Mouse (Mus musculus) A20 (cell line): ENCODE data around the gene Nrl.

Experiments
- DNase-seq: peaks from one replicate; pipeline ENCODE4 v3.0.0-alpha.2; 2011; ENCODE audit warnings: low read depth, low spot score

Nrl gene

DNA sequence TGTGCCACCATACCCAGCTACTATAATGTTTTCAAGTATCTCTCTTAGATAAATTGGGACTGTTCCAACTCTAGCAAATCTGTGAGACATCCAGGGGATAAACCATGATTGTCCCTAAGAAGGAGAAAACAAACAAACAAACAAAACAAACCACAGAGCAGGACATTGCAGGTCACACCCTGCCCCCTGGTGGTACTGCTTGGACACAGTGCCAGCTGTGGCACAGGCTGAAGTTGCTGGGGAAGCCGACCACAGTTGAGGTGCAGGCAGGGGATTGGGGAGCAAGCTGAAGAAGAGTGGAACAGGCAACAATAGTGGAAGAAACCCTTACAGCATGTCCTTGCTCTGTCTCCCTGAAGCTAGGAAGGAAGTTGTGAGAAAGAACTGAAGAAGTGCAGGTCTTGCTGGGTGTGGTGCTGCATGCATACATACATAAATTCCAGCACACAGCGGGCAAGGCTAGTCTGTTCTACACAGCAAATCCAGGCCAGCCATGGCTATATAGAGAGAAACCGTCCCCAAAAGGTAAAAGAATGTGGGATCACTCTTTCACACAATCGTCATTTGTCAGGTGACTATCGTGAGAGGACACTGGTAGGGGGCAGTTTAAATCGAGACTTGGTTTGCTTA, 11.4 kb upstream of the Nrl start:
- peak; percentile 68 for DNase-seq

DNA sequence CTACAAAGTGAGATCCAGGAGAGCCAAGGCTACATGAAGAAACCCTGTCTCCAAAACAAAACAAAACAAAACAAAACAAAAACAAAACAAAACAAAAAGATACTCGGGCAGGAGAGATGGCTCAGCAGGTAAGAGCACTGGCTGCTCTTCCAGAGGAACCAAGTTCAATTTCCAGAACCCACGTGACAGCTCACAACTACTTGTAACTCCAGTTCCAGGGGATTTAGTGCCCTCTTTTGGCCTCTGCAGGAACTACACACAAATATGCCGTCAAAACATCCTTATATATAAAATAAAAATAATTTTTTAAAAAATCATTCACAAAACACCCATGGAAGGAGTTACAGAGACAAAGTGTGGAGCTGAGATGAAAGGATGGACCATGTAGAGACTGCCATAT, 3.2 kb upstream of the Nrl start:
- DNase-seq, result peak; percentile 71

DNA sequence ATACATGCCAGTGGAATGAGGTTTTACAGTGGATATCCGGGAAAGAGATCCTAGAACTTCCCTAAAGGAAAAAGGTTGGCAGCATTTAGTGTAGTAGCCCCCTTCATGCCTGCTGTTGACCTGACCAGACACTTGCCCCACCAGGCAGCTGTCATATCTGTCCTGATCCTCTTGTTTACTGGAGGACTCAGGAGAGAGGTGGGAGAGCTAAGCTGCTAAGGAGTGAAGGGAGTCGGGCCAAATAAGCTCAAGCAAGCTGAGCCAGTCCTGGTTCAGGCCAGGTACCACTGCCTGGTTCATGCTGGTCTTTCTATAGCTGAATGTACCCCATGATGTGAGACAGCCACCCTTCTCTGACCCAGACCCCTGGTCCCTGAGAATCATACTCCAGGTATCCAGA, 1.9 kb upstream of the Nrl start:
- no peak for DNase-seq

DNA sequence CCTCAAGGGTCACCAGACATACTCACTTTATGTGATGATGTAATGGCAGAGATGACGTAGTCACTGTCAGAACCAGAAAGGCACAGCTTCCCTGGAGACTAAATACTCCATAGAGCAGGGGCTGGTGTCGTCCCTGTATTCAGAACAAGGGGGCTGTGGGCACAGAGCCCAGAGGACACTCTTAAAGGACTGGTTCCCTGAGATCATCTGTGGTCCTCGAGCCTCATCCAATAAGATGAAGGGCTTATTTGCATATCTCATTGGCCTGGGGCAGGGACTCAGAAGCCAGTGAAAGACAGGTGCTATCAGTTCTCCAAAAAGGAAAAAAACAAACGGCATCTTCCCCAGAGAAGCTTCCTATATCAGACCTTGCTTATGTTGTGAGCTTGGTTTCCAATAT, 719 bp downstream of the Nrl start:
- DNase-seq, result peak; percentile 21

DNA sequence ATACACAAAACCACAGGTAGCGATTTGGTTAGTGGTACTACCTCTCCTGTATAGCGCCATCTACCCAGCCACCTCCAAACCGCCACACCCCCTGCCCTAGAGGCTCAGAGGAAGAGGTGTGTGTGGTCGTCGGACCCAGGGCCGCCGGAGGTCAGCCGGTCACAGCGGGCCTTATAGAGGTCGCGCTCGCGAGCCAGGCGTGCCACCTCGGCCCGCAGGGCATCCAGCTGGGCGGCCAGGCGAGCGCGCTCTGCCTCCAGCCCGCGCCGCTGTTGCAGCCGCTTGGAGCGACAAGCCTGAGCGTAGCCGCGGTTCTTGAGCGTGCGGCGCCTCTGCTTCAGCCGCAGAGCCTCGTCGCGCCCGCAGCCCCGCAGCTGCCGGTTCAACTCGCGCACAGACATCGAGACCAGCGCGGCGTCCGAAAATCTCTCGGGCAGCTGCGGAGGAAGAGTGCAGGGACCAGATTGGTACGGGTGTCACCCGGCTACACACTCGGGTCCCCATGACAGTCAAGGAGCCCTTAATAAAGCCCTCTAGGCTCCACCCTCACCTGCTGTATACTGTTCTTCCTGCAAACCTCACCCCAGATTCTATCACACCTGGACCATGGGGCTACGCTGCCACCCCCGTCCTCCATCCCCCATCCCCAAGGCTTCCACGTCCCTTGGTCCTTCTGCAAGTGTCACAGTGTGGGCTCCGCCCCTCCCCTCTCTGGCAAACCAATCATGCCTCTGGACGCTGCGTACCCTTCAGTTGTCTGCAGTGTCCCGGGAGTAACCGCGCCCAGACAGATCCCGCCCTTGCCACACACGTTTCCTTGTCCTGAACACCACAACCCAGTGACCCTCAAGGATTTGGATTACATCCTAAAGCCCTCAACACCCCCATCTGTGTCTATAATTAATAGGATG, 4.1 kb downstream of the Nrl start:
- DNase-seq, result peak; percentile 54

DNA sequence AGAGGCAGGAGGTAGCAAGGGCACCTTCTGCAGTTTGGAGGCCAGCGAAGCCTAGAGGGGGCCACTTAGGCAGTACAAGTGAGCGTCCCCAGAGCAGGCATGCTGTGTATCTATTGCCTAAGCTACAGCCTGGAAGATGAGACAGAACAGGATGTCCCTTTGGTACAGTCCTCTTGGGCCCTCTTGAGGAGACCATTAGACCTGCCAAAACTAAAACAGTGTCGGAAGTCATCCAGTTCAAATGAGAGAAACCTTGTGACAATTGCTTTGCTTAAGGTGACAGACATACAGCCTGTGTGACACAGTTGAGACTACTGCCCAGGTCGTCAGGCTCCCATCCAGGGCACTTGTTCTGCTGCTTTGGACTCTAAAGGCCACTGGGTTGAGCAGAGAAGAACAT, 5.2 kb downstream of the Nrl start:
- no peak for DNase-seq

DNA sequence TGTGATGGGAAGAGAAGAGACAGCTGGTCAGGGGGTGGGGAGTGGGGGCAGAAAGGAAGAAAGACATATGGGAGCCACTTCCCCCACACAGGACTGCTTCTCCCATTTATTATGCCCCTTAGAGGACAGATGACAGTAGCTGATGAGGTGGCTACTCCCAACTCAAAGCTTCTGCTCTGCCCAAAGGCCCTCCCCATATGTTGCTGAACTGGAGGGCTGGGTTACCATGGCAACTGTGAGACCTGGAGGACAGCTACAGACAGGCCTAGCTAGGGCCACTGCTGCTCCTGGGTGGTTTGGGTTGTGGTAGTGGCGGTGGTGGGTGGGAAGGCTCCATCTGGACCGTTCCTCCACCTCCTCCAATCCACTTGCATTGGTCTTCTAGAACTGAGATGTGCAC, 5.9 kb downstream of the Nrl start:
- DNase-seq, result no peak

DNA sequence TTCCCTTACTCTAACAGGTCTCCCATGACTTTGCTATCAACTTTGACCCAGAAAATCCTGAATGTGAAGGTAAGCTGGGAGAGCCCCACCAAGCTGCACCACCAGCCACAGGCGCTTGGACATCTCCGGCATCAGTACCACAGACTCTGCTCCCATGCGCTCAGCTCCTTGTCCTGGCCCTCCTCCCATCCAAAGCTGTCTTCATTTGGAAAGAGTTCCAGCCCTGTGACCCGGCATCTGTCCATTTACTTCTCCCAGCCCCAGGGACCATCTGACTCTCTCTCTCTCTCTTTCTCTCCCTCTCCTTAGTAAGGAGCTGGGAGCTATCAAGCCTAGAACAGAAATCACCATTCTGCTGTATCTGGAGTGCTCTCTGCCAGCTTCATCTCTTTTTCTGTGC, 8.9 kb downstream of the Nrl start:
- no peak for DNase-seq

DNA sequence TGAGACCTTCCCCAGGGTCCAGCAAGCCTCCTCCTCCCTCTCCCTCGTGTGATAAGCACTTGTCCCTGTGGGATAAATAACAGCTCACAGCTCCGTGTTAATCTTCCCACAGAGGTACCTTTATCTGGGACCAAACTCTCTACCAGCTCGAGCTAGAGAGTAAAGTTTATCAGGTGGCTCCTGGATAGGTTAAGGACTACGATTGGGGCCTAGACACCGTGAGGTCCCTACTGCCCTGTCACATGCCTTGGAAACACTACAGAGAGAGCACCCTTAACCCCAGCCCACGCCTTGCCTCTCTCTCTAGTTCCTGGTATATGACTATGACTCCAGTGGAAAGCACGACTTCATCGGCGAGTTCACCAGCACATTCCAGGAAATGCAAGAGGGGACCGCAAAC, 10.9 kb downstream of the Nrl start:
- no peak for DNase-seq

DNA sequence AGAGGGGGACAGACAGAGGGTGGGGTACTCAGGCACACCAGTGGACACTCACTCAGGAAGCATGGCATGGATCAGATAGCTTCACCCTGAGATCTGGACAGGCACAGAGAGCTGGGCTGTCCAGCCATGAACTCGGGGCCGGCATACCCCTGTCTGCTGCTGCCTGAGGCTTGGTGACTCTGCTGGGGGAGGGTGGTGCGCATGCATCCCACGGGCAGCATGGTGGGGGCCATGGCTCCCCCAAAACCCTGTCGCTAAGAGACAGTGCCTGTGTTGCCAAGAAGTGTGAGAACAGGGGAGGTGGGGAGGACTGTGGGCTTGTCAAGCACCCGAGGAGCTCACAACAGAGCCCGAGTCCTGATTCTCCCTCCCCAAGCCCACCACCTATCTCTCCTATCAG, 13.7 kb downstream of the Nrl start:
- DNase-seq, result no peak

DNA sequence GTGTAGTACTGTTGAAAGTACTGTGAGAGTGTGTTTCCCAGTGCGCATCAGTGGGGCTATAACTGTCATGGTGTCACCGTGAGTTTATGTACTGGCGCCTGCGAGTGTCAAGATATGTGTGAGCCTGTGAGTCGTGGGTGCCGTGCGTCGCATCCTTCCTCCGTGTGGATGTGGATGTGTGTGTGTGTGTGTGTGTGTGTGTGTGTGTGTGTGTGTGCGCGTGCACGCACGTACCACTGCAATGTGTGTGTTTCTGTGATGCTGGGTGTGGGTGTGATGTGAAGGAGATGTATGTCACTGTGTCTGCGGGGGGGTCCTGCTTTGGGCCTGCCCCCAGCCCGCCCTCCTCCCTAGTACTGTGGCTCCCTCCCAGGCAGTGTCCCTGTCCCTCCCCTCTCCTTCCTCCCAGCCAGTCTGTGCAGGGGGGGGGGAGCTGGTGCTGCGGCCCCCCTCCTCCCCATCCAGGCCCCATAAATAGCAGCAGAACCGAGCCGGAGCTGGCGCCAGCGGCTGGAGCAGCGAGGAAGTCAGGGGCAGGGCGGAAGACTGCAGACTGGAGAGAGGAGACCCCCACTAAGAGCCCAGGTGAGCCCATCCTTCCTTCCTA, 14.6 kb downstream of the Nrl start, which contains the start of gene Cpne6:
Gene Cpne6 (plus strand): TSS at position 321 of the 607 bp plus-strand sequence.
- no peak for DNase-seq

DNA sequence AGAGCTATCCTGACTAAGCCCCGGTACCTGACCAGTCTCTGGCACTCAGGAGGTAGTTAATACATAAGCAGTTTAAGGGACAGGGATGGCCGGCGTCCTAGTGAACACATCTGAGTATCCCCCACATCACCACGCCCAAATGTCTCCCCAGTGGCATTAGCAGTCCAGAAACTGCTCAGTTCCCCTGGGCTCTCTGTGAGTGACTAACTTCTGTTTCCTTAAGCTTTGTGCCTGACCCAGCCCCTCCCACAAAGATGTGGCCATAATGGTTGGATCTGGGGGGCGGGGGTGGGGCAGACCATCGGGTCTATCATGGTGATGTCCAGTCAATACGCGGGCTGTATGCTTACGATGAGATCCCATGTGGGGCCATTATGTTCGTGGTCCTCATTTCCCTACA, 15.2 kb downstream of the Nrl start:
- DNase-seq, result no peak

DNA sequence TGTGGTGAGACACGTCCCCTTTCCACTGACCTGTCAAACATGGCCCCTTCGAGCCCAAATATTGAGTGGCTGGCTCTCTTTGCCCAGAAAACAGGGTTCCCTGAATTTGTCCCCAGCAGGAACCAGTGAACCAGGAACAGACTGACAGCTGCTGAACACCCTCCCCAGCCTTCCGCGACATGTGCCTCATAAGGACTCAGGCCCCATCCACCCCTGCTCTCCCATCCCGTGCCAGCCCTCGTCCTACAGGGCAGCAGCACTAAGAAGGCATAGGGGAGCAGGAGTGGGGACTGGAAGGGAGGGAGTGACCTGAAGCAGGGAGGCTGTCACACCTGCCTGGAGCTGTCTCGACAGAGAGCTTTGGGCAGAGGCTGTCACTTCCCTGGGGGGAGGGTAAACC, 17.0 kb downstream of the Nrl start:
- no peak for DNase-seq

DNA sequence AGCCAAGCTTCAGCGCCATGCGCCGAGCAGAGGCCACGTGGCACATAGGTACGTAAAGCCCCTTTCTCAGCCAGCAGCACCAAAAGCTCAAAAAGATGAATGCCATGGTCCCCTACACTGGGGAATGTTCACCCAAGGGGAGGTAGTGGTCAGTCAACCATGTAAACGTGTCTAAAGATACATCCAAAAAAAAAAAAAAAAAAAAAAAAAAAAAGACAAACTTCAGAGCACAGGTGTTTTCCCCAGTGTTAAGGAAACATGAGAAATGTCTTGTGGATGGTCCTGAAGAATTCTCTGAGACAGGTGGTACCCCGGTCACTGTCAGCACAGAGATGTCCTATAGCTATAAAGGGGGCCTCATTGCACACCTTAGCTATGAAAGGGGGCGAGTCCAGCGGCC, 19.2 kb downstream of the Nrl start:
- DNase-seq, result peak; percentile 7

DNA sequence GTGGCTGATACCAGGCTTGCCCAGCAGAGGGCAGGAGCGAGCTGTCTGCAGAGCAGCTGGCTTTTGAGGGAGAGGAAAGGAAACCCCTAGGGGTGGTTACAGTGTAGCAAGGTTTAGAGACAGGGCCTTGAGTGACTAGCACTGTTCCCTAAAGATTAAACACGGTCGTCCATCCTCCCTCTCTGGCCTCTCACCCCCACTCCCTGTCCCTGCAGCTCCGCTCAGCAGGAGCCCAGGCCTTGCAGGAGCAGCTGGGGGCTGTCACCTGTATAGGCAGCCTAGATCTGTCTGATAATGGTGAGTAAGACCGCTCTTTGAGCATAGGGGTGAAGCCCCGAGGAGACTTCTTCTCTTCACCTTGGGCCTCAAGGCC, 27.3 kb downstream of the Nrl start:
- peak; percentile 88 for DNase-seq

DNA sequence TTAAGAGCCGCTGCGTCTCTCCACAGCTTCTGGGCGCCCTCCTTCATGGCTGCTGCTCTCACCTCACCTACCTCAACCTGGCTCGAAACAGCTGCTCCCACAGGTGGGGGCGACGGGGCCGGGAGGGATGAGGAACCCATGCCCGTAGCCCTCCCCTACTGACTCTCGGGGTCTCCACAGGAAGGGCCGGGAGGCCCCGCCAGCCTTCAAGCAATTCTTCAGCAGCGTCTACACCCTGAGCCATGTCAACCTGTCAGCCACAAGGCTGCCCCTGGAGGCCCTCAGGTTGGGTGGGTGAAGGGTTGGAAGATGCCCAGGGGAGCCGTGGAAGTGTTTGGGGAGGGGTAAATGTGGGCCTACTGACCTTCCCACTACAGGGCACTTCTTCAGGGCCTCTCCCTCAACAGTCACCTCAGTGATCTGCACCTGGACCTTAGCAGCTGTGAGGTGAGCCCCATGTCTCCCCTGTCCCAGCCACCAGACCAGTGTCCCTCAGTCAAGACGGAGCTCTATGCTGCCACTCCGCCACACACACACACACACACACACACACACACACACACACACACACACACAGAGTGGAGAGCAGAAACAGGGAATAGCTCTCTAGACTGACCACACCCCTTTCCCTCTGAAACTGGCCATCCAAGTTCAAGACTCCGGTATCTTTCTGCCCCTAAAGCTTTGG, 27.9 kb downstream of the Nrl start:
- DNase-seq, result no peak

DNA sequence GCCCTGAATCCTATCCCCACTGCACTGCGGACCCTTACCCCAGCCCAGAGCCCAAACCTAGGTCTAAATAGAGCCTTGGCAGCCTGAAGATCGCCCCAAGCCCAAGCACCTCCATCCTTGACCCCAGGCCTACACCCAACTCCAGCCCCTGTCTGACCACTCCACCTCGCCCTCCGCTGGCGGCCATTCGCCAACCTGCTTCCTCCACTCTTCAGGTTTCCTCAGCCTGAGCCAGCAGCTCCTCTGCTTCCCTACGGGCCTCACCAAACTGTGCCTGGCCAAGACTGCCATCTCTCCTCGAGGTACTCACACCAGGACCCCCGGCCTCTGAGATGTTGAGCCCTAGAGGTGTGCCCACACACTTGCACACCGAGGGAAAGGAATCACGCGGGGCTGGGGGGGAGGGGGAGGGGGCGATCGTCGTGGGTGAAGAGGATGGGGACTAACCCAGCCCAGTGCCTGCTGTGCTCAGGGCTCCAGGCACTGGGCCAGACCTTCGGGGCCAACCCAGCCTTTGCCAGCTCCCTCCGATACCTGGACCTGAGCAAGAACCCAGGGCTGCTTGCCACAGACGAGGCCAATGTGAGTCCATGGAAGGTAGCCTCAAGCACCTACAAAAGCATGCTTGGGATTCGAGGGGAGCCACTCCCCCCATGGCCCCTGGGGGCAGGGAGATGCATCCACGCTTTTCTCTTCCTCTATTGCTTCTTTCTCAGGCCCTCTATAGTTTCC, 29.1 kb downstream of the Nrl start:
- DNase-seq, result no peak

DNA sequence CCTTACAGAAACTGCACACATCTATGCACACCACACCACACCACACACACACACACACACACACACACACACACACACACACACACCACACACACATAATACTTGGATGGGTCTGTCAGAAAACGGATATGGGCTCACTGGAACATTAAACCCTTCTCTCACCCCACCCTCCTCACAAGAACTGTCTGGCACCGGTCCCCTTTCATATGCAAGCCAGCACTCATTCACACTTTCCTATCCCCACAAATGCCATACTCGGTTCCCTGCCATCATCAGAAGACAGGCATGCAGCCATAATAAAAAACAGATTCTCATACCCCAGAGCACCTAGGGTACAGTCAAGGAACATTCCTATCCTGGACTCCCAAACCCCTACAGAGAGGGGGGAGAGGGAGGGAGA, 32.7 kb downstream of the Nrl start:
- DNase-seq, result no peak

DNA sequence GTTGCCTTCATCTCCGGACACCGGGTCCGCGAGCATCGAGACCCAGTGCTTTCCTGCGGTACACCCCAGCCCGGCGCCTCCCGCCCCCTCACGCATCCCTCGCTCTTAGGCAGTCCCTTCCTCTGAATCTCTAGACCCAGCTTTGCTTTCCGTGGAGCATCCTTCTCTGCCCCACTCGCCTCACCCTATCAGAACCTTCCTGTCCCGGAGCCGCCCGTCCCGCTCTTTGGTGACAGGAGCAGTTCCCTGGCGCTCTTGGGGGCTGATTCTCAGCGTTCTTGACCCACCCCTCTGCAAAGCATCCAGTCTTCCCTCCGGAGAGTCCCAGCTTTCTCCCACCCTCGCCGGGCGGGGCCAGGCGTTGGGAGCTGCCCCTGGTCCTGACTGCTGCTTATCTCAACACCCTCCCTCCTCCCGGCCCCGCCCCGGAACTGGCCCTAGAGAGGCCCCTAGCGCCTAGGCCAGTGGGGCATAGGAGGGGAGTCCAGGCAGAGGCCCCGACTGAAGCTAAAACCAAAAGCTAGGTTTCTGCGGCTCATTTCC, 33.4 kb downstream of the Nrl start:
- peak; percentile 79 for DNase-seq

DNA sequence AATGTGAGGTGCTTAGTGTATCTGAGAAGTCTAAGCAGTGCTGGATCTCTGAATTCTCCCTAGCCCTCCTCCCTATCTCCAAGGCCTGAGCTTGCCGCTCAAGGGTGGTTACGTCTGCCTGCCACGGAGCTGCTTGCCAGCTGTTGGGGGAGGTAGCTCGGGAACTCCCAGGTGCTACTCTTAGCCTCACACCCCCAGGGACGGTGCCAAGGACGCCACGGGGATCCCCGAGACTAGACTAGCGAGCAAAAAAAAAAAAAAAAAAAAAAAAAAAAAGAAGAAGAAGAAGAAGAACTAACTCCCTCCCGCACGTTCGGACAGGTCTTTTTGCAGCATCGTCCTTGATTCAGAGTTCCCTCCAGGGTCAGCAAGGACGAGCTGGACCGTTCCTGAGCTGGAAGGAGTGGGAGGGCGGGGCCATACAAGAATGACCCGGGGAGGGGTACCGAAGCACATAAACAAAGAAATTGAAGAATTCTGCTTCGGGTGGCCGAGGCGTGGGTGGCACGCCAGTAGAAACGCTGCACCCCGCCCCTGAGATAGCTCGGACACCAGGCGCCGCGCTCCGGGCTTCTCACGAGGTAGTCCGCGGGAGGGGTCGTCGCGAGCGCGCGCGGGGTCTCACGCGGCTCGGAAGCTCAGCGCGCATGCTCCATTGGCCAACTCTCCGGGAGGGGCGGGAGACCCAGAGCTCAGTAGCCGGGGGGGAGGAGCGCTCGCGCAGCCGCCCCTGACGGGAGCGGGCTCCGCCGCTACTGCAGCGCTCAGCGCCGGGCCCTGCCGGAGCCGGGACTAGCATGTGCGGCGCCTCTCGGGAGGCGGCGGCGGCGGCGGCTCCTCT, 34.2 kb downstream of the Nrl start, which contains the start of gene Carmil3:
Gene Carmil3 (plus strand): TSS at position 291 of the 841 bp plus-strand sequence.
- peak; percentile 82 for DNase-seq
